Mouse (Mus musculus) mesoderm, embryonic 11.5 days (tissue): Measurements from ENCODE around the gene Tlx1.
A peak's percentile ranks its signal among the peaks of the same experiment; 100 is the strongest.

Source experiments
- DNase-seq: peaks from one replicate; pipeline ENCODE4 v3.0.0-alpha.2; 2012; ENCODE audit warnings: low read depth, low spot score

Gene Tlx1

GRCm38 (mm10) chr19:45150490-45151181 lies at the start of gene Tlx1:
TSS of gene Tlx1 (plus strand) at chr19:45150680.
- DNase-seq, result peak; percentile 76

- DNase-seq, result no peak
These were observed 44.9 kb upstream of the Tlx1 start for GRCm38 (mm10) chr19:45105591-45105990.

- DNase-seq, result no peak
These were observed 43.8 kb upstream of the Tlx1 start for GRCm38 (mm10) chr19:45106689-45107088.

- DNase-seq, result no peak
These were observed 39.8 kb upstream of the Tlx1 start for GRCm38 (mm10) chr19:45110681-45111080.

- DNase-seq, result no peak
These were observed 38.0 kb upstream of the Tlx1 start for GRCm38 (mm10) chr19:45112444-45112843.

- DNase-seq, result peak; percentile 54
These were observed 36.6 kb upstream of the Tlx1 start for GRCm38 (mm10) chr19:45113791-45114460.

- no peak for DNase-seq
These were observed 35.7 kb upstream of the Tlx1 start for GRCm38 (mm10) chr19:45114772-45115171.

- DNase-seq, result peak; percentile 30
These were observed 33.7 kb upstream of the Tlx1 start for GRCm38 (mm10) chr19:45116798-45117197.

- no peak for DNase-seq
These were observed 18.4 kb upstream of the Tlx1 start for GRCm38 (mm10) chr19:45131966-45132628.

GRCm38 (mm10) chr19:45142531-45142930 lies 7.9 kb upstream of the Tlx1 start:
- no peak for DNase-seq

GRCm38 (mm10) chr19:45143214-45143895 lies 7.1 kb upstream of the Tlx1 start:
- DNase-seq, result peak; percentile 65

GRCm38 (mm10) chr19:45147071-45147470 lies 3.4 kb upstream of the Tlx1 start:
- DNase-seq, result no peak

GRCm38 (mm10) chr19:45151361-45152182 lies 1.1 kb downstream of the Tlx1 start:
- no peak for DNase-seq

GRCm38 (mm10) chr19:45152183-45152650 lies 1.7 kb downstream of the Tlx1 start:
- DNase-seq, result no peak

- DNase-seq, result no peak
These were observed 3.0 kb downstream of the Tlx1 start for GRCm38 (mm10) chr19:45153311-45154058.

- no peak for DNase-seq
These were observed 3.5 kb downstream of the Tlx1 start for GRCm38 (mm10) chr19:45154059-45154386.

- DNase-seq, result no peak
These were observed 4.0 kb downstream of the Tlx1 start for GRCm38 (mm10) chr19:45154521-45154920.

GRCm38 (mm10) chr19:45155141-45155790 lies 4.8 kb downstream of the Tlx1 start:
- DNase-seq, result no peak

- DNase-seq, result no peak
These were observed 5.3 kb downstream of the Tlx1 start for GRCm38 (mm10) chr19:45155791-45156186.

- no peak for DNase-seq
These were observed 5.9 kb downstream of the Tlx1 start for GRCm38 (mm10) chr19:45156381-45156780.
